Mouse (Mus musculus) urinary bladder, postnatal 0 days (tissue): Measurements from ENCODE around the gene Gm5934. TPM values are rescaled to one million over a fixed set of nuclear protein-coding genes. Genes with fewer than 3 reads are reported as not detected.

Source experiments
- polyA plus RNA-seq: library from polyadenylated mRNA; unstranded; fragments of >200 nt; fragmentation: Nextera tagmentation; extraction: Ambion mirVana; gene quantifications from 2 replicates; pipeline ENCODE4 v1.2.1, GENCODE M21; 2015

Gene Gm5934
- polyA plus RNA-seq: not detected in 2 replicates

DNA sequence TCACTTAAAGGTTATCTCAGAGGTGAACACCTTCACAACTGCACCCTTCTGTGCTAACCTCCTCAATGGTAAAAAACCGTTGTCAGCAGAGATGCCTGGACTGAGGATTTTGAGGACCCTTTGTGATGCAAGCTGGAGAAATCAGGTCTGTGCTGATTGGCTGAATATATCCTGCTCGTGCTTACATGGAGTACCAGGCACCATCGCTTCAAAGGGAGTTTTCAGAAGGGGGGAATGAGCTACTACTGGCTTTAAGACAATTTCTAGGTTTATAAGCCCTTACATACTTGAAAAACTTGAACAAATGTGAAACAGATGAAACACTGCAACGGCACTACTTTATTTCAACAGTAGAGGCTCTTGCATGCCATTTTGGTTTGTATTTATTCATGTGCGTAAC lies at the start of gene Gm5934:
Gene Gm5934 (minus strand): TSS at position 101 of the 400 bp plus-strand sequence.

Other genes with a start within 250 kb of the Gm5934 start
- not detected in 2 replicates for gene Gm4297, start 74.1 kb upstream of the Gm5934 start, polyA plus RNA-seq